Mouse (Mus musculus) CH12.LX (cell line): ENCODE results near the gene Sec16a. TPM values are rescaled to one million over a fixed set of nuclear protein-coding genes. Genes with fewer than 3 reads are reported as not detected.
A peak's percentile ranks its signal among the peaks of the same experiment; 100 is the strongest.
"Not testable (repeated sequence)": the region's sequence is repeated elsewhere in the genome, so short reads cannot be mapped to it uniquely, and the experiment has no call there.

Source experiments
- DNase-seq: peaks from one replicate; pipeline ENCODE4 v3.0.0-alpha.2; 2013; ENCODE audit errors: extremely low read depth
- H3K27ac ChIP-seq: 2 replicates; pipeline ENCODE4 v1.5.1; 2012; ENCODE audit warnings: low read depth, mild to moderate bottlenecking, control low read depth, moderate library complexity; ENCODE audit not compliant: insufficient read depth
- H3K27me3 ChIP-seq: replicated peaks from 2 replicates; pipeline ENCODE3; 2012; ENCODE audit warnings: inconsistent platforms
- H3K36me3 ChIP-seq, 2 experiments: replicated peaks in 1 of 2; 2 replicates each; pipeline versions ENCODE3 to v1.6.1; 2012; ENCODE audit warnings: inconsistent platforms in 1 of 2, low read length in 1 of 2, mild to moderate bottlenecking in 1 of 2, mixed read lengths in 1 of 2, moderate library complexity in 1 of 2; ENCODE audit not compliant: control insufficient read depth in 1 of 2, insufficient read depth in 1 of 2
- H3K4me1 ChIP-seq, 2 experiments: 2 replicates each; pipeline ENCODE4 v1.6.1; 2012; ENCODE audit warnings: inconsistent platforms in 1 of 2, moderate library complexity in 1 of 2; ENCODE audit not compliant: insufficient read depth in 2 of 2, control insufficient read depth in 1 of 2
- H3K4me2 ChIP-seq: 2 replicates; pipeline ENCODE4 v1.6.1; 2012; ENCODE audit warnings: low read depth, mild to moderate bottlenecking, control low read depth; ENCODE audit not compliant: poor library complexity, insufficient read depth, severe bottlenecking
- H3K4me3 ChIP-seq, 3 experiments: fragments of 150-350 bp in 1 of 3; sonication (generic) in 1 of 3; replicated peaks in 1 of 3; 2 replicates each; pipeline versions ENCODE3 to v1.5.1; 2011 to 2012; ENCODE audit warnings: low read depth in 2 of 3, low read length in 2 of 3, mild to moderate bottlenecking in 2 of 3, moderate library complexity in 2 of 3, control low read depth in 1 of 3, improper control_type of control experiment in 1 of 3, inconsistent platforms in 1 of 3, mixed read lengths in 1 of 3; ENCODE audit not compliant: poor library complexity in 1 of 3
- H3K79me2 ChIP-seq: replicated peaks from 2 replicates; pipeline ENCODE4 v1.6.1; 2012; ENCODE audit warnings: mild to moderate bottlenecking, moderate library complexity; ENCODE audit not compliant: control insufficient read depth, poor library complexity, insufficient read depth, severe bottlenecking; ENCODE audit errors: extremely low read depth
- H3K9ac ChIP-seq: 2 replicates; pipeline ENCODE4 v1.6.1; 2012; ENCODE audit warnings: low read depth, mild to moderate bottlenecking, control low read depth, moderate library complexity; ENCODE audit not compliant: insufficient read depth
- H3K9me3 ChIP-seq: replicated peaks from 2 replicates; pipeline ENCODE3; 2012; ENCODE audit warnings: low read length, inconsistent platforms, mixed read lengths
- BHLHE40 ChIP-seq: IDR thresholded peaks from 2 replicates; pipeline ENCODE4 v1.6.1; 2011; ENCODE audit warnings: mild to moderate bottlenecking, low read depth, low read length, improper control_type of control experiment
- CHD1 ChIP-seq: IDR thresholded peaks from 2 replicates; pipeline ENCODE4 v1.6.1; 2012; ENCODE audit warnings: low read depth, low read length, improper control_type of control experiment, inconsistent platforms
- CHD2 ChIP-seq: IDR thresholded peaks from 2 replicates; pipeline ENCODE4 v1.6.1; 2011; ENCODE audit warnings: low read length, improper control_type of control experiment
- E2F4 ChIP-seq: IDR thresholded peaks from 2 replicates; pipeline ENCODE4 v1.6.1; 2011; ENCODE audit warnings: low read depth, low read length, improper control_type of control experiment; ENCODE audit not compliant: insufficient replicate concordance
- GABPA ChIP-seq: IDR thresholded peaks from 2 replicates; pipeline ENCODE4 v1.6.1; 2012; ENCODE audit warnings: low read depth, low read length, improper control_type of control experiment, inconsistent platforms; ENCODE audit not compliant: insufficient replicate concordance
- HCFC1 ChIP-seq: IDR thresholded peaks from 2 replicates; pipeline ENCODE4 v1.6.1; 2012; ENCODE audit warnings: low read depth, mild to moderate bottlenecking, inconsistent platforms, low read length, improper control_type of control experiment
- IRF4 ChIP-seq: IDR thresholded peaks from 2 replicates; pipeline ENCODE4 v1.6.1; 2014; ENCODE audit warnings: low read depth, mild to moderate bottlenecking, inconsistent platforms, low read length, improper control_type of control experiment
- JUND ChIP-seq: conservative IDR thresholded peaks from 2 replicates; pipeline ENCODE4 v1.6.1; 2011; ENCODE audit warnings: low read depth, low read length, improper control_type of control experiment
- MAFK ChIP-seq: IDR thresholded peaks from 2 replicates; pipeline ENCODE4 v1.6.1; 2011; ENCODE audit warnings: low read length, improper control_type of control experiment; ENCODE audit not compliant: insufficient replicate concordance
- MAX ChIP-seq: IDR thresholded peaks from 2 replicates; pipeline ENCODE4 v1.6.1; 2011; ENCODE audit warnings: low read length, improper control_type of control experiment
- MAZ ChIP-seq: IDR thresholded peaks from 2 replicates; pipeline ENCODE4 v1.6.1; 2012; ENCODE audit warnings: low read depth, mild to moderate bottlenecking, inconsistent platforms, low read length, improper control_type of control experiment, moderate library complexity
- MXI1 ChIP-seq: IDR thresholded peaks from 2 replicates; pipeline ENCODE4 v1.6.1; 2011; ENCODE audit warnings: mild to moderate bottlenecking, low read depth, low read length, improper control_type of control experiment
- MYC ChIP-seq: IDR thresholded peaks from 2 replicates; pipeline ENCODE4 v1.6.1; 2011; ENCODE audit warnings: low read depth, mild to moderate bottlenecking, improper control_type of control experiment, low read length
- NELFE ChIP-seq: IDR thresholded peaks from 2 replicates; pipeline ENCODE4 v1.6.1; 2011; ENCODE audit warnings: low read depth, low read length, improper control_type of control experiment
- NRF1 ChIP-seq: IDR thresholded peaks from 2 replicates; pipeline ENCODE4 v1.6.1; 2014; ENCODE audit warnings: low read depth, mild to moderate bottlenecking, inconsistent platforms, low read length, improper control_type of control experiment, moderate library complexity
- PAX5 ChIP-seq: IDR thresholded peaks from 2 replicates; pipeline ENCODE4 v1.6.1; 2012; ENCODE audit warnings: low read length, inconsistent platforms, mixed read lengths
- POLR2AphosphoS2 ChIP-seq: IDR thresholded peaks from 2 replicates; pipeline ENCODE4 v1.6.1; 2011; ENCODE audit warnings: low read depth, low read length, improper control_type of control experiment
- RAD21 ChIP-seq: IDR thresholded peaks from 2 replicates; pipeline ENCODE4 v1.6.1; 2011; ENCODE audit warnings: low read depth, mild to moderate bottlenecking, low read length, improper control_type of control experiment, moderate library complexity
- SIN3A ChIP-seq: IDR thresholded peaks from 2 replicates; pipeline ENCODE4 v1.6.1; 2012; ENCODE audit warnings: low read length, improper control_type of control experiment, inconsistent platforms
- SMC3 ChIP-seq: IDR thresholded peaks from 2 replicates; pipeline ENCODE4 v1.6.1; 2011; ENCODE audit warnings: low read depth, low read length, improper control_type of control experiment
- TBP ChIP-seq: conservative IDR thresholded peaks from 2 replicates; pipeline ENCODE4 v1.6.1; 2011; ENCODE audit warnings: low read depth, low read length, improper control_type of control experiment
- USF1 ChIP-seq: IDR thresholded peaks from 2 replicates; pipeline ENCODE4 v1.6.1; 2014; ENCODE audit warnings: low read depth, mild to moderate bottlenecking, inconsistent platforms, low read length, improper control_type of control experiment
- ZKSCAN1 ChIP-seq: IDR thresholded peaks from 2 replicates; pipeline ENCODE4 v1.6.1; 2012; ENCODE audit warnings: low read depth, inconsistent platforms, low read length, improper control_type of control experiment, borderline replicate concordance
- ZMIZ1 ChIP-seq: IDR thresholded peaks from 2 replicates; pipeline ENCODE4 v1.6.1; 2012; ENCODE audit warnings: low read depth, mild to moderate bottlenecking, inconsistent platforms, low read length, improper control_type of control experiment
- ZNF384 ChIP-seq: IDR thresholded peaks from 2 replicates; pipeline ENCODE4 v1.6.1; 2012; ENCODE audit warnings: low read depth, low read length, improper control_type of control experiment, inconsistent platforms
- dilution Hi-C: fragments of 300-500 bp; cut with MboI; formaldehyde crosslinking; loops from 2 replicates; pipeline ENCODE4 v1.14.3; 2020; ENCODE audit warnings: low sequenced_read_pairs; ENCODE audit not compliant: extremely low pct_unique_long_range_greater_than_20kb, extremely low pct_ligation_motif_present
- in situ Hi-C: fragments of 300-500 bp; cut with MboI; formaldehyde crosslinking; loops from 3 replicates; pipeline ENCODE4 v1.14.3; 2019; ENCODE audit warnings: low sequenced_read_pairs, low pct_ligation_motif_present, low pct_unique_long_range_greater_than_20kb, mixed read lengths
- polyA plus RNA-seq: library from polyadenylated mRNA; unstranded; fragments of >175 nt; gene quantifications from 2 replicates; pipeline ENCODE4 v1.2.1, GENCODE M21; 2012; ENCODE audit warnings: low read depth; ENCODE audit not compliant: insufficient read length
- total RNA-seq, 2 experiments: library from RNA; depleted of rRNA; stranded (reverse); fragments of 300-350 nt in 1 of 2; fragments of >200 nt in 1 of 2; gene quantifications; 2 replicates each; pipeline ENCODE4 v1.2.3; 2012 to 2014

Gene Sec16a
- total and polyA plus RNA-seq, 3 experiments: 22.8 to 38.9 (median 31.8) TPM

DNA sequence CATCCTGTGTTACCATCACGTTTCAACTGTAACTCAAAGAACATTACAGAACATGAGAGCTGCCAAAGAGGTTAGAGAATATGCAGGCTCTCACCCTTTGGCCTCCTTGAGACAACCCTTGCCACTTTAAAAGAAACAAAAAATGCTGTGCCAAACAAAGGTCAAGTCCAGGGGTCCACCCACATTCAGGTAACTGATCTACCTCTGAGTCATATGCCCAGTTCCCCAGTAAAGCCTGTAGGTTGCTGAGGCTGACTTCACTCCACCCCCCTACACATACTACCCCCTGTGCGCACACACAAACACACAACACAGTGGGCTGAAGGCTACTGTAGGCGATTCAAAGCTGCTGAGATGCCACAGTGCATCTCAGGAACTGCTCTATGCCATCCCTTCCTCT, 57.3 kb downstream of the Sec16a start:
- Histone ChIP-seq H3K9me3 (no peaks in the 10 kb centered on the region), H3K27ac (no peak overlapping the region), H3K36me3 (peaks cover 67 to 77% of the 10 kb centered on the region in 2 experiments), H3K4me3 (no peak overlapping the region), H3K4me2 (peak overlapping the region; percentile 26), H3K9ac (peak overlapping the region; percentile 89; the same call in 1 of the 2 replicates), H3K79me2 (peaks cover 26% of the 10 kb centered on the region), H3K27me3 (no peaks in the 10 kb centered on the region), H3K4me1 (peaks cover 4 to 26% of the 10 kb centered on the region in 2 experiments)
- TF ChIP-seq PAX5 (no peak), POLR2AphosphoS2 (no peak), ZMIZ1 (no peak), TBP (no peak), MAX (no peak), MAZ (no peak), MAFK (no peak), USF1 (no peak)
- in situ Hi-C loops (no loop called here), dilution Hi-C loops (no loop called here)
- no peak for DNase-seq

DNA sequence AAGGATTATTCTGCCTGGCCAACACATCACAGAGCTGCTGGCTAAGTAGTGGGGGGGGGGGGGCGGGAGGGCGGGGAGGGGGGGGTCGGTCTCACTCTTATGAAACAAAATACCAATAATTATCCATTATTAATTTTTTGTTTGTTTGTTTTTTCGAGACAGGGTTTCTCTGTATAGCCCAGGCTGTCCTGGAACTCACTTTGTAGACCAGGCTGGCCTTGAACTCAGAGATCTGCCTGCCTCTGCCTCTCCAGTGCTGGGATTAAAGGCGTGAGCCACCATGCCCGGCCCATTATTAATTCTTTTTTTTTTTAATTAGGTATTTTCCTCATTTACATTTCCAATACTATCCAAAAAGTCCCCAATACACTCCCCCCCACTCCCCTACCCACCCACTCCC, 64.1 kb downstream of the Sec16a start:
- dilution Hi-C loops, H3K27me3 ChIP-seq, H3K9me3 ChIP-seq, in situ Hi-C loops, H3K27ac ChIP-seq, DNase-seq: not testable (repeated sequence)
- Histone ChIP-seq H3K79me2 (peaks cover 17% of the 10 kb centered on the region), H3K36me3 (peaks cover 62 to 78% of the 10 kb centered on the region in 2 experiments), H3K4me1 (peaks cover 0 to 11% of the 10 kb centered on the region in 2 experiments; a peak in 2 of 4 replicates), H3K4me2 (peak overlapping the region; percentile 64; the same call in 1 of the 2 replicates), H3K4me3 (peak overlapping the region; percentile 80 to 94 (median 82)), H3K9ac (peak overlapping the region; percentile 61; the same call in 1 of the 2 replicates)

DNA sequence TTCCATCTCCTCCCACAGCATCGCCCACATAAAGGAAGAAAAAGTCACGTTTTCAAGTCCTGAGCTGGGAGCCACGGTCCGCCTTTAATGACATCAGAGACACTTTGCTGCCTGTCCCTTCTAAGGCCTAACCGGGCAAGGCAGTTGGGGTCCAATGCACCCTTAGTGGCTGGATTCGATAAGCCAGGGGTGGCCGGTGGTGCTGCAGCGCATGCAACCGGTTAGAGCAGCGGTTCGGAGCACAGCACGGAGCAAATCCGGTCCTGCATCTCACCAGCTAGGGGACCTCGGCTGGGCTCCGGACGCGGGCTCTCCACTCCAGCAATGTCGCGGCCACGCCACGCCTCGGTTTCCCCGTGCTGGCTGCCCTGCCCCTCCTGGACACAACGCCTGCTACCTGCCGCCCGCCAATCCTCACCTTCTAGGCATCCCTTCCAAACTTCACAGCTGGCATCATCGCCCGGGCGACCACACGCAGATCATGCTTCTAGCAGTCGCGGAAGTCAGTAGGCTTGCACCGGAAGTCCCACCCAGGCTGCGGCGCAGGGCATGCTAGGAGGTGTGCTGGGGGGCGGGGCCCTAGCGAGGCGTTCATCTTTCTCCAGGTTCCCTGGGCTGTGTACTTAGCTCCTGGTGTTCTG, 64.8 kb downstream of the Sec16a start, which contains the start of gene Snapc4:
Gene Snapc4 (minus strand): TSS at position 523 of the 641 bp plus-strand sequence.
- Histone ChIP-seq H3K36me3 (peaks cover 62 to 78% of the 10 kb centered on the region in 2 experiments), H3K9ac (peak within 1 kb of the TSS; percentile 61), H3K27ac (peak within 1 kb of the TSS; percentile 5; the same call in 1 of the 2 replicates), H3K4me1 (peaks cover 0 to 11% of the 10 kb centered on the region in 2 experiments; a peak in 2 of 4 replicates), H3K27me3 (no peaks in the 10 kb centered on the region), H3K79me2 (peaks cover 17% of the 10 kb centered on the region), H3K9me3 (no peaks in the 10 kb centered on the region), H3K4me3 (peak within 1 kb of the TSS; percentile 80 to 94 (median 82)), H3K4me2 (peak within 1 kb of the TSS; percentile 64; the same call in 1 of the 2 replicates)
- DNase-seq: peak; percentile 89
- in situ Hi-C loops (no loop called here), dilution Hi-C loops (no loop called here)
- TF ChIP-seq RAD21 (no peak), NELFE (peak; percentile 90), MAX (peak; percentile 94), JUND (no peak), ZMIZ1 (peak; percentile 75; the same call in 1 of the 2 replicates), CHD1 (no peak), NRF1 (peak; percentile 64), SIN3A (peak; percentile 97), E2F4 (no peak), SMC3 (no peak; the same call in 1 of the 2 replicates), MYC (peak; percentile 87), GABPA (no peak), ZKSCAN1 (no peak), HCFC1 (peak; percentile 86), BHLHE40 (peak; percentile 67), CHD2 (peak; percentile 56; the same call in 1 of the 2 replicates), MXI1 (peak; percentile 99), IRF4 (peak; percentile 42; the same call in 1 of the 2 replicates), ZNF384 (no peak)
